Mouse (Mus musculus) brain, adult 2 months (tissue): ENCODE measurements at regions not wholly inside any gene's neighbourhood (a gene's known extent, or its start where the extent isn't known, plus 50 kb on each side); places are given as distances from the start of the nearest gene placed in this dataset.

Source experiments
- DNase-seq: peaks from one replicate; pipeline ENCODE4 v3.0.0; 2011; ENCODE audit warnings: low read depth, low spot score

- no peak for DNase-seq
Measured at GRCm38 (mm10) chr4:81897451-81897850, 454.8 kb upstream of the Mpdz start.

GRCm38 (mm10) chr4:81868941-81869340 is 426.3 kb upstream of the Mpdz start:
- DNase-seq, result peak; percentile 11

GRCm38 (mm10) chr4:81841642-81842494 is 399.3 kb upstream of the Mpdz start:
- DNase-seq, result no peak

GRCm38 (mm10) chr4:81829972-81830371 is 387.4 kb upstream of the Mpdz start:
- DNase-seq, result no peak

- peak; percentile 31 for DNase-seq
Measured at GRCm38 (mm10) chr4:81827453-81827852, 384.8 kb upstream of the Mpdz start.

GRCm38 (mm10) chr4:81825966-81826365 is 383.4 kb upstream of the Mpdz start:
- DNase-seq, result no peak

- DNase-seq, result peak; percentile 13
Measured at GRCm38 (mm10) chr4:81823566-81823965, 381.0 kb upstream of the Mpdz start.

GRCm38 (mm10) chr4:81789274-81789673 is 346.7 kb upstream of the Mpdz start:
- DNase-seq, result no peak

GRCm38 (mm10) chr4:81788636-81789035 is 346.0 kb upstream of the Mpdz start:
- DNase-seq, result no peak

GRCm38 (mm10) chr4:81781971-81782370 is 339.4 kb upstream of the Mpdz start:
- no peak for DNase-seq

GRCm38 (mm10) chr4:81766705-81767104 is 324.1 kb upstream of the Mpdz start:
- DNase-seq, result no peak

GRCm38 (mm10) chr4:81764026-81764867 is 321.6 kb upstream of the Mpdz start:
- peak; percentile 43 for DNase-seq

GRCm38 (mm10) chr4:81763311-81764025 is 320.9 kb upstream of the Mpdz start:
- DNase-seq, result no peak

- no peak for DNase-seq
Measured at GRCm38 (mm10) chr4:81762592-81763229, 320.1 kb upstream of the Mpdz start.

- no peak for DNase-seq
Measured at GRCm38 (mm10) chr4:81757905-81758304, 315.3 kb upstream of the Mpdz start.

GRCm38 (mm10) chr4:81744629-81745509 is 302.3 kb upstream of the Mpdz start:
- peak; percentile 65 for DNase-seq

GRCm38 (mm10) chr4:81743978-81744628 is 301.5 kb upstream of the Mpdz start:
- DNase-seq, result peak; percentile 59

- DNase-seq, result no peak
Measured at GRCm38 (mm10) chr4:81742536-81743459, 300.2 kb upstream of the Mpdz start.

GRCm38 (mm10) chr4:81734391-81734790 is 291.8 kb upstream of the Mpdz start:
- DNase-seq, result no peak
